Mouse (Mus musculus): ENCODE measurements around the gene Slc10a1. TPM values are rescaled to one million over a fixed set of nuclear protein-coding genes. Genes with fewer than 3 reads are reported as not detected.

Slc10a1 gene
- total and polyA plus RNA-seq, 3 experiments, result 0.12 to 0.18 TPM; not detected in 1

DNA sequence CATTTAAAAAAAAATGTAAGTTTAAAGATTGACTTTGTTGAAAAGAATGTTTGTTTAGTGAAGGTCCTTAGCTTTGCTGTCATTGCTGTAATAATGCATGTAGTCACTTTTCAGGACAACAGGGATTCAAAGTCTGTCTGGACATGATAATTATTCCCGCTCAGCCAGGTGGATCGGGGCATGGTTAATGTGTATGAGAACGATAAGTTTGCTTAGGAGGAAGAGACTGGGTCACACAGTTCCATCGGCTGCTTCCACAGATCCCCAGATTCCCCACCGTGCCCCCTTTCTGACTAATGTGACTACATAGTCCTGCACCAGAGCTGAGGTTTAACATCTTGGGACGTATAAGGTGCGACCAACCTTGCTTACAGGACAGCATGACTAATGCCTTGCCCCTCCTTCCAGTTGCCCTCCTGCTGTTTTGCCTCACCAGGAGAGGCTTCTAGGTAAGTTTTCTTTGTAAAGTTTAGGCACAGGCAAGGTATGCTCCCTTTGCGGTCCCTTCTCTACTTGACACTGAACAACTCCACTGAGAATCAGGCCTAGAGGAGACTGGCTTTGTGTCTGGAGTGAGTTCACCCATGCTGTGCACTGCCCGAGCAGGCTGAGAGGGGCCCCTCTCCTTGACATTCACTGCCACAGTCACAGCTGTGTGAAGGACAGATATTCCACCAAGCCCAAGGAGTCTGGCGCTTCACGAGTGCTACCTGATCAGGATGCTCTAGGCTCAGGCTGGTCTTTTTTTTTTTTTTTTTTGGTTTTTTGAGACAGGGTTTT is 2.3 kb downstream of the Slc10a1 start:
- no peak for TF ChIP-seq POLR2AphosphoS5 (IDR thresholded peaks at IDR 0.05; ENCODE audit: borderline replicate concordance, low read depth, low read length)
- TF ChIP-seq CHD2 (IDR thresholded peaks at IDR 0.05; ENCODE audit: low read length), result no peak
- no peak for TF ChIP-seq CHD1 (IDR thresholded peaks at IDR 0.05; ENCODE audit: low read depth, low read length)
- TF ChIP-seq GATA1 (IDR thresholded peaks at IDR 0.05; ENCODE audit: low read depth, low read length), result no peak
- no peak for TF ChIP-seq GABPA (IDR thresholded peaks at IDR 0.05; ENCODE audit: low read depth, low read length)
- Histone ChIP-seq H3K27ac (ENCODE audit: control insufficient read depth, low read depth, low read length) (no peak overlapping the region), H3K27me3 (ENCODE audit: control insufficient read depth in 1 of 2, insufficient read depth in 2 of 2, low read length in 2 of 2) (no peaks in the 10 kb centered on the region; a peak in 1 of 4 replicates), H3K9me3 (replicated peaks; ENCODE audit: insufficient read depth, low read length) (no peaks in the 10 kb centered on the region), H3K4me3 (ENCODE audit: control insufficient read depth in 1 of 2, insufficient read depth in 1 of 2, low read depth in 2 of 2, low read length in 2 of 2) (no peak overlapping the region), H3K79me2 (ENCODE audit: control insufficient read depth, insufficient read depth, low read length, poor library complexity) (no peaks in the 10 kb centered on the region), H3K4me1 (ENCODE audit: control insufficient read depth in 1 of 2, insufficient read depth in 2 of 2, low read length in 2 of 2) (no peaks in the 10 kb centered on the region), H3K36me3 (ENCODE audit: control insufficient read depth in 1 of 2, insufficient read depth in 2 of 2, low read length in 2 of 2) (no peaks in the 10 kb centered on the region), H3K9ac (ENCODE audit: control insufficient read depth, low read depth, low read length, poor library complexity, severe bottlenecking) (no peak overlapping the region)
- DNase-seq (ENCODE audit: low read depth, low spot score), result no peak

DNA sequence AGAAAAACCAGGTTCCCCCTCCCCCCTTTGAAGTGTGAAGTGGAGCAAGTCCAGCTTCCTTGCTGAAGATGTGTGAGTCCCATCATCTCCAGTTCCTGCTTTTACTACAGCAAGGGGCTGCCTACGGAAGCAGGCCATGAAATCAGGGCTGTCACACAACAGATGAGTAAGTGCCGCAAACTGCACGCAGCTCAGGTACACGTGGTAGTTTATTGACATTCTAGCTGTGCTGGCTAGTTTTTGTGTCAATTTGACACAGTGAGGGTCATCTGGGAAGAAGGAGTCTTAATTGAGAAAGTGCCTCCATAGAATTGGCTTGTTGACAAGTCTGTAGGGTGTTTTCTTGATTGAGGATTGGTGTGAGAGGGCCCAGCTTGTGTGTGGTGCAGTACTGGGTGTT is 5.9 kb downstream of the Slc10a1 start:
- H3K4me1 ChIP-seq (ENCODE audit: control insufficient read depth in 1 of 2, insufficient read depth in 2 of 2, low read length in 2 of 2), result no peaks in the 10 kb centered on the region
- H3K27me3 ChIP-seq (ENCODE audit: control insufficient read depth in 1 of 2, insufficient read depth in 2 of 2, low read length in 2 of 2), result no peaks in the 10 kb centered on the region
- H3K36me3 ChIP-seq (ENCODE audit: control insufficient read depth in 1 of 2, insufficient read depth in 2 of 2, low read length in 2 of 2), result peaks cover 0 to 2% of the 10 kb centered on the region in 2 experiments; a peak in 1 of 4 replicates
- TF ChIP-seq NELFE (IDR thresholded peaks at IDR 0.05; ENCODE audit: low read depth, low read length) (no peak), RAD21 (IDR thresholded peaks at IDR 0.05; ENCODE audit: low read depth, low read length) (no peak), MAZ (IDR thresholded peaks at IDR 0.05; ENCODE audit: low read depth, low read length) (no peak), USF2 (IDR thresholded peaks at IDR 0.05; ENCODE audit: borderline replicate concordance in 1 of 2, insufficient read depth in 1 of 2, low read depth in 1 of 2, low read length in 2 of 2) (no peak), ZNF384 (IDR thresholded peaks at IDR 0.05; ENCODE audit: low read depth, low read length) (no peak), MEF2A (IDR thresholded peaks at IDR 0.05; ENCODE audit: extremely low read depth, insufficient replicate concordance, low read depth, low read length, poor library complexity, severe bottlenecking) (no peak), USF1 (IDR thresholded peaks at IDR 0.05; ENCODE audit: low read depth, low read length) (no peak), GATA1 (IDR thresholded peaks at IDR 0.05; ENCODE audit: low read depth, low read length) (no peak), CHD2 (IDR thresholded peaks at IDR 0.05; ENCODE audit: low read length) (no peak), E2F4 (IDR thresholded peaks at IDR 0.05; ENCODE audit: borderline replicate concordance, low read depth, low read length) (no peak), ETS1 (IDR thresholded peaks at IDR 0.05; ENCODE audit: low read depth, low read length) (no peak), MYC (IDR thresholded peaks at IDR 0.05; ENCODE audit: low read depth, low read length) (no peak), ZMIZ1 (IDR thresholded peaks at IDR 0.05; ENCODE audit: low read depth, low read length) (no peak), CHD1 (IDR thresholded peaks at IDR 0.05; ENCODE audit: low read depth, low read length) (no peak), POLR2A (IDR thresholded peaks at IDR 0.05; ENCODE audit: control insufficient read depth in 1 of 2, insufficient read depth in 1 of 2, low read depth in 1 of 2, low read length in 2 of 2, poor library complexity in 1 of 2) (no peak), ZKSCAN1 (IDR thresholded peaks at IDR 0.05; ENCODE audit: low read depth, low read length) (no peak), MAFK (IDR thresholded peaks at IDR 0.05; ENCODE audit: borderline replicate concordance, low read depth, low read length) (no peak), ZC3H11A (IDR thresholded peaks at IDR 0.05; ENCODE audit: low read depth, low read length) (no peak), POLR2AphosphoS2 (IDR thresholded peaks at IDR 0.05; ENCODE audit: low read length) (no peak)
- no peak for DNase-seq (ENCODE audit: low read depth, low spot score)
- H3K27ac ChIP-seq (ENCODE audit: control insufficient read depth, low read depth, low read length), result no peak overlapping the region
- no peaks in the 10 kb centered on the region for H3K79me2 ChIP-seq (ENCODE audit: control insufficient read depth, insufficient read depth, low read length, poor library complexity)
- H3K9ac ChIP-seq (ENCODE audit: control insufficient read depth, low read depth, low read length, poor library complexity, severe bottlenecking), result no peak overlapping the region
- H3K4me3 ChIP-seq (ENCODE audit: control insufficient read depth in 1 of 2, insufficient read depth in 1 of 2, low read depth in 2 of 2, low read length in 2 of 2), result no peak overlapping the region
- no peaks in the 10 kb centered on the region for H3K9me3 ChIP-seq (replicated peaks; ENCODE audit: insufficient read depth, low read length)

Measured in MEL (cell line).